Mouse (Mus musculus): ENCODE results near the gene S1pr1. TPM values are rescaled to one million over a fixed set of nuclear protein-coding genes. Genes with fewer than 3 reads are reported as not detected.

Gene S1pr1
- polyA plus RNA-seq, 1 experiment from 2014 or later = 39.9 TPM

DNA sequence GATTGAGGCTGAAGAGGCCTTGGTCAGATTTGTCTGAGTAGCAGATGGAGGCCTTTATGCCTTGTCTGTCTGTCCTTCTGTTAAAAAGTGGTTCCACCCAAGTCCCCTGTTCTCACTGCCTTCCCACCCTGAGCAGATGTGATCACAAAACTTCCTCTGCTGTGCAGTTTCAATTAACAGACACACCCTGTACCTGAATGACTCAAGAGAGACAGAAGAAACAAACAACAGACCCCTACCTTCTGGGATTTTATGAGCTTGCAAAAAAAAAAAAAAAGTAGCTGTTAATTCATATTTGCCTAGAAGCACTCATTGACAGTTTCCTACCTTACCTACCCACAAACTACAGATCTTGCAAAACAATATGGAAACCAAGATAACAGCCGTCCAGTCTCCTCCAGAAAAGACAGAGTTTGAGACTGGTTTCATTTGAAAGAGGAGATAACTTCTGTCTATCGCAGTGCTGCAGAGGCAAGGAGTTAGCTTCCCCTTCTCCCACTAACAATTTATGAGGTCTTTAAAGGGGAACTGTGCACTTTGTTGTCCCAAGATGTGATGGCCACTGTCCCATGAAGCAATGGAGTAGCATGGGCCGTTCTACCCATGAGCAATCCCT is 1.1 kb upstream of the S1pr1 start:
- Histone ChIP-seq H3K4me3 (ENCODE audit: low read length) (peak overlapping the region; percentile 54), H3K36me3 (ENCODE audit: control insufficient read depth, insufficient read depth, low read length) (no peaks in the 10 kb centered on the region), H3K4me2 (ENCODE audit: low read length) (peak overlapping the region; percentile 90), H3K9me3 (ENCODE audit: control insufficient read depth, low read length) (no peaks in the 10 kb centered on the region), H3K27me3 (replicated peaks; ENCODE audit: control insufficient read depth, insufficient read depth, low read length) (no peaks in the 10 kb centered on the region), H3K27ac (ENCODE audit: low read depth, low read length) (no peak overlapping the region), H3K4me1 (ENCODE audit: control insufficient read depth, insufficient read depth, low read depth, low read length) (peaks cover 2% of the 10 kb centered on the region; the same call in 1 of the 2 replicates), H3K9ac (ENCODE audit: low read depth, low read length) (no peak overlapping the region)
- WGBS = 83% methylated on average over 3 of the region's 3 CpGs
- ATAC-seq = no peak

DNA sequence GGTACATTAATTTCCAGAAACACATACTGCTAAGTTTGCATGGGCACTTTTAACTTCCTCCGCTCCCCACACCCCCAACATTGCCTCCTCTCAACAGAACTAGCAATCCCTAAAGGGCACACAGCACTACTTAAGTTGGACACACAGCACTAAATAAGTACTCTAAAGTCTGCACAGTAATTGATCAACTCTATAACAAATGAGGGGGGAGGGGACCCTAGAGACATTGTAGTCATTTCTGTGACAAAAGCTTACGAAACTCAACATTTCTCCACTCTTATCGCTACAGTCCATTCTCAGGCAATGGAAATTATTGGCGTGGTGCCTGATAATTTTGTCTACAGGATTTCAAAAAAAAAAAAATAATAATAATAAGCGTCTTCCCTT is 830 bp downstream of the S1pr1 start:
- peaks cover 2% of the 10 kb centered on the region; the same call in 1 of the 2 replicates for H3K4me1 ChIP-seq (ENCODE audit: control insufficient read depth, insufficient read depth, low read depth, low read length)
- 4% methylated on average over 5 of the region's 5 CpGs for WGBS
- no peaks in the 10 kb centered on the region for H3K9me3 ChIP-seq (ENCODE audit: control insufficient read depth, low read length)
- H3K4me2 ChIP-seq (ENCODE audit: low read length) = peak overlapping the region; percentile 90
- H3K4me3 ChIP-seq (ENCODE audit: low read length) = peak overlapping the region; percentile 54
- ATAC-seq = no peak
- H3K27ac ChIP-seq (ENCODE audit: low read depth, low read length) = no peak overlapping the region
- no peaks in the 10 kb centered on the region for H3K27me3 ChIP-seq (replicated peaks; ENCODE audit: control insufficient read depth, insufficient read depth, low read length)
- H3K9ac ChIP-seq (ENCODE audit: low read depth, low read length) = no peak overlapping the region
- H3K36me3 ChIP-seq (ENCODE audit: control insufficient read depth, insufficient read depth, low read length) = no peaks in the 10 kb centered on the region

DNA sequence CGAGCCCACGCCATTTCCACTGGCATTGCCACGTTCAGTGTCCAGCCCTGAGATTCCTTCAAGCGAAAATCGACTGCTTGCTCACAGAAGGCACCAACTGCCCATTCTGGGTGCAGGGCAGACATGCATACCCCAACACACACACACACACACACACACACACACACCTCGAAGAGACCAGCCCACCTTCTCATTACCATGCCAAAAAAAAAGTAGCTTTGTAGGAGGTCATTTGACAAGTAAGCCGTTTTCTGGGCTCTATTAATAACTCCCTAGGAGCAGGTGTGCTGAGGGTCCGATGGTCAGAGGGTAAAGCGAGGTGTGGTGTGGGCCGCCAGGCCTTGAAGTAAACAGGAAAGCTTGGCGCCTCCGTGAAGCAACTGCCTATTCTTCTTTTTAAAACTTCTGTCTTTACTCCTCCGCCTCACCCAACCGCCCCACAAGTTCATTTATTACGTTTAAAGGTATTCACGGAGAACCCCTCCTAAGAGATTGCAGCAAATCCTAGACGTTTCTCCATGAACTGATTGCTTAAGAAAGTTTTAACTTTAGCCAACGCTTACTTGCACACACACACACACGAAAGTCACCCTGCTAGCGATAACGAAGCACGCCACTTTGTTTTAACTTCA is 1.3 kb downstream of the S1pr1 start:
- peaks cover 2% of the 10 kb centered on the region; the same call in 1 of the 2 replicates for H3K4me1 ChIP-seq (ENCODE audit: control insufficient read depth, insufficient read depth, low read depth, low read length)
- no peaks in the 10 kb centered on the region for H3K36me3 ChIP-seq (ENCODE audit: control insufficient read depth, insufficient read depth, low read length)
- H3K27me3 ChIP-seq (replicated peaks; ENCODE audit: control insufficient read depth, insufficient read depth, low read length) = no peaks in the 10 kb centered on the region
- peak overlapping the region; percentile 90 for H3K4me2 ChIP-seq (ENCODE audit: low read length)
- ATAC-seq = no peak
- H3K4me3 ChIP-seq (ENCODE audit: low read length) = peak overlapping the region; percentile 54
- H3K27ac ChIP-seq (ENCODE audit: low read depth, low read length) = peak overlapping the region; percentile 24; the same call in 1 of the 2 replicates
- H3K9ac ChIP-seq (ENCODE audit: low read depth, low read length) = 0 out of 2 replicates have a peak overlapping the region, but pooled peaks have one; percentile 4
- no peaks in the 10 kb centered on the region for H3K9me3 ChIP-seq (ENCODE audit: control insufficient read depth, low read length)
- 13% methylated on average over 22 of the region's 22 CpGs for WGBS

DNA sequence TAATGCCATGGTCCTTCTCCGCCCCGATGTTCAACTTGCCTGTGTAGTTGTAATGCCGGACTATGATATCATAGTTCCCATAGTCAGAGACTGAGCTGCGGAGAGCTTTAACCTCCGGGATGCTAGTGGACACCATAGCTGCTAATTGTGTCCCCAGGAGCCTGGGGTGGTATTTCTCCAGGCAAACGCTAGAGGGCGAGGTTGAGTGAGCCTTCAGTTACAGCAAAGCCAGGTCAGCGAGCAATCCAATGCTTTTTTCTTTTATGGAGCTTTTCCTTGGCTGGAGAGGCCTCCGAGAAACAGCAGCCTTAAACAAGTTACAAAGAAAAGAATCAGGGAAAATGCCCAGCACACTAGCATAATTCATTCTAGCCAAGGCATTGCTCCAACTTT is 2.1 kb downstream of the S1pr1 start:
- Histone ChIP-seq H3K4me2 (ENCODE audit: low read length) (peak overlapping the region; percentile 90), H3K9ac (ENCODE audit: low read depth, low read length) (no peak overlapping the region), H3K27ac (ENCODE audit: low read depth, low read length) (no peak overlapping the region), H3K4me3 (ENCODE audit: low read length) (peak overlapping the region; percentile 54), H3K36me3 (ENCODE audit: control insufficient read depth, insufficient read depth, low read length) (no peaks in the 10 kb centered on the region), H3K4me1 (ENCODE audit: control insufficient read depth, insufficient read depth, low read depth, low read length) (peaks cover 2% of the 10 kb centered on the region; the same call in 1 of the 2 replicates), H3K27me3 (replicated peaks; ENCODE audit: control insufficient read depth, insufficient read depth, low read length) (no peaks in the 10 kb centered on the region), H3K9me3 (ENCODE audit: control insufficient read depth, low read length) (no peaks in the 10 kb centered on the region)
- peak; percentile 19; the same call in 1 of the 2 replicates for ATAC-seq
- 16% methylated on average over 9 of the region's 9 CpGs for WGBS

DNA sequence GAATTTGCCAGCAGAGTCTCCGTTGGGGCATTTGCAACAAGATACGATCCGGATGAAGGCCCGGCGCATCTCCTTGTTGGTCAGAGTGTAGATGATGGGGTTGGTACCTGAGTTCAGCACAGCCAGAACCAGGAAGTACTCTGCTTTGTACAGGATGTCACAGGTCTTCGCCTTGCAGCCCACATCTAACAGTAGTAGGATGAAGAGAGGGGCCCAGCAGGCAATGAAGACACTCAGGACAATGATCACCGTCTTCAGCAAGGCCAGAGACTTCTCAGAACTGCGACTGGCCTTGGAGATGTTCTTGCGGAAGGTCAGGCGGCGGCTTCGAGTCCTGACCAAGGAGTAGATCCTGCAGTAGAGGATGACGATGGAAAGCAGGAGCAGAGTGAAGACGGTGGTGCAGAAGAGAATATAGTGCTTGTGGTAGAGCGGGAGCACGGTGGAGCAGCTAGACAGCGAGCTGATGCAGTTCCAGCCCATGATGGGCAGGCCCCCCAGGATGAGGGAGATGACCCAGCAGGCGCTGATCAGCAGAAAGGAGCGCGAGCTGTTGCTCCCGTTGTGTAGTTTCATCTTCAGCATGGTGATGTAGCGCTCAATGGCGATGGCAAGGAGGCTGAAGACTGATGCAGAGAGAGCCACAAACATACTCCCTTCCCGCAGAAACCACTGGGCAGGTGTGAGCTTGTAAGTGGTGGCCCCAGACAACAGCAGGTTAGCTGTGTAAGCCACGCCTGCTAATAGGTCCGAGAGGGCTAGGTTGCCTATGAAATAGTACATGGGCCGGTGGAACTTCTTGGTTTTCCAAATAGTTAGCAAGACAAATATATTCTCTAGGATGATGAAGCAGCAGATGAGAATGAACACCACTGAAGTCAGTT is 2.7 kb downstream of the S1pr1 start:
- WGBS = 91% methylated on average over 27 of the region's 27 CpGs

DNA sequence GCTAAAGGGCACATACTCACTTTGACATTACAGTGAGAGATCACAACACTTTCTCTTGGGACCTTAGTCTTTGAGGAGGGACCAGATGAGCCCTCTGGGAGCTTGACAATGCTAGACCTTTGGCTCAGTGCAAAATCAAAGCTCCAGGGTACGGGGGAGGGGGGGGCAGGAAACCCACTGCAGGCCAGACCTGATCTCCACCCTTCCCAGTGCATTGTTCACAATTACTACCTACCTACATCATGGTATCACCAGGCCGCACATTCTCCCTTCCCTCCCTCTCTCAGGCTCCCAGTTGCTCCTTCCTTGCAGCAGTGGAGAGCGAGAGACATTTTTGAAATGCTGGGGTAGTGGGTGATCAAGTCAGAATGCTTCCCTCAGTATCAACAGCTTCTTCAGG is 3.5 kb downstream of the S1pr1 start:
- no peaks in the 10 kb centered on the region for H3K27me3 ChIP-seq (replicated peaks; ENCODE audit: control insufficient read depth, insufficient read depth, low read length)
- no peaks in the 10 kb centered on the region for H3K36me3 ChIP-seq (ENCODE audit: control insufficient read depth, insufficient read depth, low read length)
- no peak overlapping the region for H3K9ac ChIP-seq (ENCODE audit: low read depth, low read length)
- no peak overlapping the region for H3K4me3 ChIP-seq (ENCODE audit: low read length)
- ATAC-seq = no peak
- peak overlapping the region; percentile 90 for H3K4me2 ChIP-seq (ENCODE audit: low read length)
- H3K9me3 ChIP-seq (ENCODE audit: control insufficient read depth, low read length) = no peaks in the 10 kb centered on the region
- 87% methylated on average over 3 of the region's 3 CpGs for WGBS
- H3K27ac ChIP-seq (ENCODE audit: low read depth, low read length) = no peak overlapping the region
- H3K4me1 ChIP-seq (ENCODE audit: control insufficient read depth, insufficient read depth, low read depth, low read length) = peaks cover 2% of the 10 kb centered on the region; the same call in 1 of the 2 replicates

More for the DNA sequence above, 2.7 kb downstream of the S1pr1 start:
- Histone ChIP-seq H3K27ac (ENCODE audit: low read depth, low read length) (no peak overlapping the region), H3K9me3 (ENCODE audit: control insufficient read depth, low read length) (no peaks in the 10 kb centered on the region), H3K4me2 (ENCODE audit: low read length) (peak overlapping the region; percentile 90), H3K4me1 (ENCODE audit: control insufficient read depth, insufficient read depth, low read depth, low read length) (peaks cover 2% of the 10 kb centered on the region; the same call in 1 of the 2 replicates), H3K36me3 (ENCODE audit: control insufficient read depth, insufficient read depth, low read length) (no peaks in the 10 kb centered on the region), H3K4me3 (ENCODE audit: low read length) (peak overlapping the region; percentile 13; the same call in 1 of the 2 replicates), H3K27me3 (replicated peaks; ENCODE audit: control insufficient read depth, insufficient read depth, low read length) (no peaks in the 10 kb centered on the region), H3K9ac (ENCODE audit: low read depth, low read length) (no peak overlapping the region)
- ATAC-seq = no peak

DNA sequence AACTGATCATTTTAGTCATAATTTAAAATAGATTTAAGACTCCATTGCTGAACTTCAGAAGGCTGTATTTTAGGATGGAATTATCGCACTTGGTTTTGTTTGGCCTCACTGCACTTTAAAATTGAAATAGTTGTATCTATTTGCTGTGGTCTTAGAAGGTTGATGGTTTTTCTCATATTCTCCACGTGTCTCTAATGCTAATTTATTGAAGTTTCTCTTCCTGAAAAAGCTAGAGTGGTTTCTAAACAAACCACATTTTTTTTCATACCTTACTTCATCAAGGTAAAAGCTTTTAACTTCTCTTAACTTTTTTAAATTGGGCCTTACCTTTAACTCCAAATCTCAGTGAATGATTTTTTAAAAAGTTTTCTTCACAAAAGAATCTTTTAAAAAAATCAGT is 4.8 kb downstream of the S1pr1 start:
- WGBS = 74% methylated on average over 2 of the region's 2 CpGs
- H3K27me3 ChIP-seq (replicated peaks; ENCODE audit: control insufficient read depth, insufficient read depth, low read length) = no peaks in the 10 kb centered on the region
- H3K36me3 ChIP-seq (ENCODE audit: control insufficient read depth, insufficient read depth, low read length) = no peaks in the 10 kb centered on the region
- no peak overlapping the region for H3K9ac ChIP-seq (ENCODE audit: low read depth, low read length)
- no peak for ATAC-seq
- no peak overlapping the region for H3K4me3 ChIP-seq (ENCODE audit: low read length)
- no peaks in the 10 kb centered on the region for H3K9me3 ChIP-seq (ENCODE audit: control insufficient read depth, low read length)
- H3K27ac ChIP-seq (ENCODE audit: low read depth, low read length) = no peak overlapping the region
- H3K4me1 ChIP-seq (ENCODE audit: control insufficient read depth, insufficient read depth, low read depth, low read length) = peaks cover 2% of the 10 kb centered on the region; the same call in 1 of the 2 replicates
- H3K4me2 ChIP-seq (ENCODE audit: low read length) = no peak overlapping the region

DNA sequence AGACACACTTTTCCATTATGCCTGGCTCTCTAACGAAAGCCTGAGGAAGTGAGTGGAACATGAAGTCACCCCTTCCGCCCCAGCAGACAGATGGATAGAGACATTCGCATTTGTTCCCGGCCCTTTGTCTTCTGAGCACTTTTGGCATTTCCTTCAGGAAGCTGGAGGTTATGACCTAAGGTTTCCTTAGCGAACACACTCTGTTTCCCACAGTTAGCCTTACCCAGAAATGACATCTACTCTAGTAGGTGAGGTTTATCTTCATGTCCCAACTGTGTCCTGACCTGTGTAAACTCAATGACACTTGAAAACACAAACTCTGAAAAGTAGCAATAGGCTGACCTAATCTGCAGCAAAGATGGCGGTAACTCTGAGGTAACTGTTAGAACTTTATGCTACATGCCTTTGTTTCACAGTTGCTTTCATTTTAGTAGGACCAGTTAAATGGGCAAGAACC is 5.7 kb downstream of the S1pr1 start:
- 82% methylated on average over 6 of the region's 6 CpGs for WGBS
- Histone ChIP-seq H3K4me1 (ENCODE audit: control insufficient read depth, insufficient read depth, low read depth, low read length) (peaks cover 2% of the 10 kb centered on the region; the same call in 1 of the 2 replicates), H3K4me2 (ENCODE audit: low read length) (no peak overlapping the region; the same call in 1 of the 2 replicates), H3K9ac (ENCODE audit: low read depth, low read length) (no peak overlapping the region), H3K27me3 (replicated peaks; ENCODE audit: control insufficient read depth, insufficient read depth, low read length) (no peaks in the 10 kb centered on the region), H3K4me3 (ENCODE audit: low read length) (no peak overlapping the region), H3K36me3 (ENCODE audit: control insufficient read depth, insufficient read depth, low read length) (no peaks in the 10 kb centered on the region), H3K27ac (ENCODE audit: low read depth, low read length) (no peak overlapping the region), H3K9me3 (ENCODE audit: control insufficient read depth, low read length) (no peaks in the 10 kb centered on the region)
- ATAC-seq = no peak

DNA sequence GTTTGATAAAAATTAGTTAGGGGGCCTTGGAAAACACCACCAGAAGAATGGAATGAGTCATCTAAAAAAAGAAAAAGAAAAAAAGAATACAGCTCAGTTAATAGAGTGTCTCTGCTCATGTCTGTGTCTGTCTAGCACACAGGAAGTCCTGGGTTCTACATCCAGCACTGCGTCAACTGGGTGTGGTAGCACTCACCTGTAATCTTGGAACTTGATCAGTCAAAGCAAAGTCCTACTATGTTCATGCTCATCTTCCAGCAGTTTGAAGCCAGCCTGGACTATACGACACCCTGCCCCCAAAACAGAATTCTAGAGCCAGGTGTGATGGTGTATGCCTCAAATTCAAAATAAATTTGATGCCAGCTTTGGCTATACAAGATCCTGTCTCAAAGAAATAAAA is 8.1 kb downstream of the S1pr1 start:
- 96% methylated on average over 2 of the region's 2 CpGs for WGBS

More for the DNA sequence above, 8.1 kb downstream of the S1pr1 start:
- no peak for ATAC-seq
- Histone ChIP-seq H3K27ac (ENCODE audit: low read depth, low read length) (no peak overlapping the region), H3K9me3 (ENCODE audit: control insufficient read depth, low read length) (no peaks in the 10 kb centered on the region), H3K9ac (ENCODE audit: low read depth, low read length) (no peak overlapping the region), H3K4me2 (ENCODE audit: low read length) (no peak overlapping the region), H3K4me3 (ENCODE audit: low read length) (no peak overlapping the region), H3K4me1 (ENCODE audit: control insufficient read depth, insufficient read depth, low read depth, low read length) (no peaks in the 10 kb centered on the region), H3K36me3 (ENCODE audit: control insufficient read depth, insufficient read depth, low read length) (no peaks in the 10 kb centered on the region), H3K27me3 (replicated peaks; ENCODE audit: control insufficient read depth, insufficient read depth, low read length) (no peaks in the 10 kb centered on the region)

Data from hindbrain, embryonic 16.5 days (tissue).